In genomic region chr3:85829047-85829446, GRCm38 (mm10) we compare ENCODE assay signal across 8 mouse cellular contexts. TPM values are rescaled to one million over a fixed set of nuclear protein-coding genes. Genes with fewer than 3 reads are reported as not detected.
DNase-seq lines count a peak whose midpoint lies in the region.
"Had no signal": no experiment of that assay in that cellular context is flagged by ENCODE, and none has a peak within 500 bp of the region (broad histone marks: within the 10 kb centered on the region; RNA-seq: fewer than 3 reads in every experiment).

No protein-coding gene starts in this region.

- peak; percentile 32 for DNase-seq in kidney, adult 18-20 months
- no peak for DNase-seq in kidney, postnatal 14 days
- peak; percentile 82 for DNase-seq in cerebellum, postnatal 10 days
- peak; percentile 38 for DNase-seq in gastrocnemius, postnatal 10 days
- peak; percentile 16 for DNase-seq in lung, postnatal 10 days
- no peak for DNase-seq in embryo, embryonic 9.5 days (ENCODE audit: extremely low spot score)
- DNase-seq in spleen, adult 12 weeks (ENCODE audit: low spot score): no peak

RNA-seq across cellular contexts. Expression of gene Fam160a1, which starts 12.0 kb away (rescaled TPM):
- 10 to 100 TPM; 47.1 to 51.1 TPM for total RNA-seq in gastrocnemius, postnatal 10 days (2021)
- total RNA-seq: hematopoietic stem cell, adult 5-6 weeks had no signal

RNA-seq across cellular contexts. Expression of gene Glt28d2, which starts 58.3 kb away (rescaled TPM):
- total RNA-seq in gastrocnemius, postnatal 10 days (2021): 1 to 10 TPM; 5.5 to 6.1 TPM

RNA-seq across cellular contexts. Expression of gene Gm37240, which starts 58.3 kb away (rescaled TPM):
- 10 to 100 TPM; 28.9 to 37.3 TPM for total RNA-seq in gastrocnemius, postnatal 10 days (2021)
- total RNA-seq: hematopoietic stem cell, adult 5-6 weeks had no signal

Comparison
In these comparisons a context has a peak if more than half of its experiments do, and no peak if none do; other contexts are left out.
1. DNase-seq: peak in kidney, adult 18-20 months (single experiment), cerebellum, postnatal 10 days (2 of 2), gastrocnemius, postnatal 10 days (single experiment) and lung, postnatal 10 days (single experiment); none in kidney, postnatal 14 days (single experiment), embryo, embryonic 9.5 days (single experiment) and spleen, adult 12 weeks (single experiment).